Mouse (Mus musculus): ENCODE data around the gene Ift57. TPM values are rescaled to one million over a fixed set of nuclear protein-coding genes. Genes with fewer than 3 reads are reported as not detected.

Ift57 gene
- polyA plus RNA-seq, 1 experiment from 2014 or later, result 31.2 TPM

DNA sequence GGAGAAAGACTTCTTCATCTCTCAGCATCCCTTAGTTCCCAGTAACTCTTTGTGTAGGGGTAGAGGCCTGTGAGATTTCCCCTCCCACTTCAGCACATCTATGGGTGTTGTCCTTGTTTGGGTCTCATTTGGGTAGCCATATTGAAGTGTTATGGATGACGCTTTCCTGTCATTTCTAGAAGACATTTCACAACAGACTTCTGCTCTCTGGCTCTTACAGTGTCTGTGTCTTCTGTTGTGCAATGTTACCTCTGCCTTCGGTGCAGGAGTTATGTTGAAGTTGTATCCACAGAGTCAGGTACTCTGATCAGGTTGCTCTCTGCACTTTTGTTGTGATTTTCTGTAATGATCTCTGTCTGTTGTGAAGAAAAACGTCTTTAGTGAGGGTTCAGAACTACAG, 14.3 kb downstream of the Ift57 start:
- no peak overlapping the region for H3K9ac ChIP-seq
- 88% methylated on average over 3 of the region's 3 CpGs for WGBS
- no peak overlapping the region for H3K27ac ChIP-seq
- ATAC-seq (replicated peaks; ENCODE audit: low FRiP score), result no peak
- no peaks in the 10 kb centered on the region for H3K9me3 ChIP-seq (replicated peaks)
- no peak overlapping the region for H3K4me2 ChIP-seq
- peaks cover 11% of the 10 kb centered on the region for H3K36me3 ChIP-seq
- H3K4me1 ChIP-seq, result no peaks in the 10 kb centered on the region
- H3K4me3 ChIP-seq (replicated peaks), result no peak overlapping the region
- H3K27me3 ChIP-seq, result no peaks in the 10 kb centered on the region

GRCm38 (mm10) chr16:49720671-49721070, 21.6 kb downstream of the Ift57 start:
- WGBS, result 88% methylated on average over 2 of the region's 2 CpGs
- no peaks in the 10 kb centered on the region for H3K4me1 ChIP-seq
- ATAC-seq (replicated peaks; ENCODE audit: low FRiP score), result no peak
- H3K27me3 ChIP-seq, result no peaks in the 10 kb centered on the region
- H3K27ac ChIP-seq, result no peak overlapping the region
- no peaks in the 10 kb centered on the region for H3K9me3 ChIP-seq (replicated peaks)
- H3K9ac ChIP-seq, result no peak overlapping the region
- H3K4me3 ChIP-seq (replicated peaks), result no peak overlapping the region
- H3K36me3 ChIP-seq, result no peaks in the 10 kb centered on the region
- H3K4me2 ChIP-seq, result no peak overlapping the region

- Histone ChIP-seq H3K27me3 (no peaks in the 10 kb centered on the region), H3K27ac (no peak overlapping the region), H3K9me3 (replicated peaks) (no peaks in the 10 kb centered on the region), H3K4me1 (no peaks in the 10 kb centered on the region), H3K4me2 (no peak overlapping the region), H3K4me3 (replicated peaks) (no peak overlapping the region), H3K9ac (no peak overlapping the region), H3K36me3 (no peaks in the 10 kb centered on the region)
- 58% methylated on average over 5 of the region's 5 CpGs for WGBS
- no peak for ATAC-seq (replicated peaks; ENCODE audit: low FRiP score)
Observed at GRCm38 (mm10) chr16:49721678-49722077, 22.6 kb downstream of the Ift57 start.

GRCm38 (mm10) chr16:49723222-49723621, 24.2 kb downstream of the Ift57 start:
- no peaks in the 10 kb centered on the region for H3K4me1 ChIP-seq
- H3K9me3 ChIP-seq (replicated peaks), result no peaks in the 10 kb centered on the region
- no peak overlapping the region for H3K27ac ChIP-seq
- no peak overlapping the region for H3K9ac ChIP-seq
- H3K4me2 ChIP-seq, result no peak overlapping the region
- no peak overlapping the region for H3K4me3 ChIP-seq (replicated peaks)
- no peaks in the 10 kb centered on the region for H3K36me3 ChIP-seq
- WGBS, result 73% methylated on average over 4 of the region's 4 CpGs
- no peak for ATAC-seq (replicated peaks; ENCODE audit: low FRiP score)
- no peaks in the 10 kb centered on the region for H3K27me3 ChIP-seq

DNA sequence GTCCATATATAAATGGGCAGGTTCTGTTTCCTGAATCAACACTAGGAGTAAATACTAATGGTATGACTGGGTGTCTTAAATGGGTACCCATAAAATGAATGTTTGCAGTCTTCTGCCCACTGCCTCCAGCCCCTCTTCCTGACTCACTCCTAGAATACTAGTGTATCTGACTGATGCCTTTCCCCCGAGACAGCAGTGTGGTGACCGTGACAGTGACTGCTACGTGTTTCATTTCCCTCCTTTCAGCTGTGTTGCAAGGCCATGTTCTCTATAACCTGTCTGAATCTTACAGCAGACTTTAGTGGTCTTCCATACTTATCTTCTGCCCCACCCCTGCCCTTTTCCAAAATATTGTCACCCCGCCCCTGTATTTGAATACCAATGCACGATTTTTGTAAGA, 25.2 kb downstream of the Ift57 start:
- H3K4me1 ChIP-seq, result no peaks in the 10 kb centered on the region
- 73% methylated on average over 5 of the region's 5 CpGs for WGBS

DNA sequence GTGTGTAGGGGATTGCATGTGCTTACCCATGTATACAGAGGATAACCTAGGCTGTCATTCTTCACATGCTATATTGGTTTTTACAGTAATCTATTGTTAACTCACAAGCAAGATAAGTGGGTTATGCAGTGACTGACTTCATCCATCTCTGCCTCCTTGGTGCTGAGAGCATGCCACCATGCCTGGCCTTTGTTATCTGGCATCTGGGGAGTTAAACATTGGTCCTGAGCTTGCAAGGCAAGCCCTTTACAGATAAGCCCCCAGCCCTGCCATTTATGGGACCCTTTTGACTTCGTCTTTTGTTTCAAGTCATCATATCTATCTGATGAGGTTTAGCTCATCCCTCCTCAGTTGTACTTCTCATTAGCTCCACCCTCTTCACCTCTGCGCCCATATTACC, 25.9 kb downstream of the Ift57 start:
- no peak overlapping the region for H3K9ac ChIP-seq
- no peaks in the 10 kb centered on the region for H3K27me3 ChIP-seq
- no peaks in the 10 kb centered on the region for H3K4me1 ChIP-seq
- 86% methylated on average over 2 of the region's 2 CpGs for WGBS
- ATAC-seq (replicated peaks; ENCODE audit: low FRiP score), result no peak
- no peak overlapping the region for H3K4me2 ChIP-seq
- H3K36me3 ChIP-seq, result no peaks in the 10 kb centered on the region
- H3K27ac ChIP-seq, result no peak overlapping the region
- H3K4me3 ChIP-seq (replicated peaks), result no peak overlapping the region
- no peaks in the 10 kb centered on the region for H3K9me3 ChIP-seq (replicated peaks)

More for the DNA sequence above, 25.2 kb downstream of the Ift57 start:
- no peaks in the 10 kb centered on the region for H3K27me3 ChIP-seq
- H3K4me3 ChIP-seq (replicated peaks), result no peak overlapping the region
- no peak overlapping the region for H3K9ac ChIP-seq
- H3K27ac ChIP-seq, result no peak overlapping the region
- no peak for ATAC-seq (replicated peaks; ENCODE audit: low FRiP score)
- H3K4me2 ChIP-seq, result no peak overlapping the region
- H3K36me3 ChIP-seq, result no peaks in the 10 kb centered on the region
- no peaks in the 10 kb centered on the region for H3K9me3 ChIP-seq (replicated peaks)

DNA sequence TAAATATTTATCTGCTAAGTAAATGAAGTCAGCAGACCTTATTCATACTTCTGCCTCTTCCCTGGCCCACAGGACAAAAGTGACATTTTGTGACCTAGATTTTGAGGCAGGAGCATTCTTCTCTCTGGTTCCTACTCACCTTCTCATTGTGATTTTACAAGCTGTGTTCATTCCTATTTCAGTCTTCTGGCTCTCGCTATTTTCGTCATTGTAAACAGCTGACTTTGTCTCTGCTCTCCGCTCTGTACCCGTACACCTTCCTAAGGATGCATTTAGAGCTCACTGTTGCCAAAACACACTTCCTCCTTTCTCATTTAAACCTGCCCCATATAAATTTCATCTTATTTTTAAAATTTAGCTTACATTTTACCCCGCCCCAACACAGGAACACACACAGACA, 26.4 kb downstream of the Ift57 start:
- H3K9me3 ChIP-seq (replicated peaks), result no peaks in the 10 kb centered on the region
- no peaks in the 10 kb centered on the region for H3K4me1 ChIP-seq
- no peak overlapping the region for H3K4me3 ChIP-seq (replicated peaks)
- H3K9ac ChIP-seq, result no peak overlapping the region
- no peak overlapping the region for H3K27ac ChIP-seq
- H3K36me3 ChIP-seq, result no peaks in the 10 kb centered on the region
- H3K27me3 ChIP-seq, result no peaks in the 10 kb centered on the region
- whole genome bisulfite sequencing, result 90% methylated on average over 5 of the region's 5 CpGs
- H3K4me2 ChIP-seq, result no peak overlapping the region
- ATAC-seq (replicated peaks; ENCODE audit: low FRiP score), result no peak

DNA sequence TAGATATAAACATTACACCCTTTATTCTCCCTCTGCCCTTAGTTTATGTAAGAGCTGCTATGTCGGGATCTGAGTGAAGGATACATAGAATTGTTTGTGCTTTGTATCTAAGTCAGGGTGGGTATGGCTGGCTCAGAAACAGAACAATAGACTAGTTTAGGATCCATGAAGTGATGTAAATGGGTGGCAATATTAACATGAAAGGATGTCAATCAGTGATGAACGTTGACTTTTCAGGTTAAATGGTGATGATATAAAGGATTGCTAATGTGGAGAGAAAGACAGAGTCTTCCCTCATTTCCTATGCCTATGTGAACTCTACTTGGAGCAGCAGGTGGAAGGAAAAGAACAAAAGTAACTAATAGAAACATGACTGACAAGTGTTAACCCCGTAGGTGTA, 27.2 kb downstream of the Ift57 start:
- no peaks in the 10 kb centered on the region for H3K27me3 ChIP-seq

GRCm38 (mm10) chr16:49726761-49727160, 27.7 kb downstream of the Ift57 start:
- Histone ChIP-seq H3K9me3 (replicated peaks) (no peaks in the 10 kb centered on the region), H3K27ac (no peak overlapping the region), H3K36me3 (no peaks in the 10 kb centered on the region), H3K4me2 (no peak overlapping the region), H3K27me3 (no peaks in the 10 kb centered on the region), H3K4me3 (replicated peaks) (no peak overlapping the region), H3K9ac (no peak overlapping the region), H3K4me1 (no peaks in the 10 kb centered on the region)
- 89% methylated on average over 2 of the region's 2 CpGs for WGBS
- no peak for ATAC-seq (replicated peaks; ENCODE audit: low FRiP score)

More for the DNA sequence above, 27.2 kb downstream of the Ift57 start:
- Histone ChIP-seq H3K36me3 (no peaks in the 10 kb centered on the region), H3K9ac (no peak overlapping the region), H3K4me1 (no peaks in the 10 kb centered on the region), H3K4me3 (replicated peaks) (no peak overlapping the region), H3K4me2 (no peak overlapping the region), H3K9me3 (replicated peaks) (no peaks in the 10 kb centered on the region), H3K27ac (no peak overlapping the region)
- no peak for ATAC-seq (replicated peaks; ENCODE audit: low FRiP score)
- WGBS, result 87% methylated on average over 3 of the region's 3 CpGs

- Histone ChIP-seq H3K27ac (no peak overlapping the region), H3K27me3 (no peaks in the 10 kb centered on the region), H3K4me1 (no peaks in the 10 kb centered on the region), H3K4me2 (no peak overlapping the region), H3K9me3 (replicated peaks) (no peaks in the 10 kb centered on the region), H3K36me3 (no peaks in the 10 kb centered on the region), H3K4me3 (replicated peaks) (no peak overlapping the region), H3K9ac (no peak overlapping the region)
- no peak for ATAC-seq (replicated peaks; ENCODE audit: low FRiP score)
- 92% methylated on average over 9 of the region's 9 CpGs for WGBS
Observed at GRCm38 (mm10) chr16:49736536-49736935, 37.5 kb downstream of the Ift57 start.

- Histone ChIP-seq H3K4me1 (no peaks in the 10 kb centered on the region), H3K4me3 (replicated peaks) (no peak overlapping the region), H3K9me3 (replicated peaks) (no peaks in the 10 kb centered on the region), H3K9ac (no peak overlapping the region), H3K4me2 (no peak overlapping the region), H3K27ac (no peak overlapping the region), H3K27me3 (no peaks in the 10 kb centered on the region), H3K36me3 (no peaks in the 10 kb centered on the region)
- 91% methylated on average over 2 of the region's 2 CpGs for WGBS
- ATAC-seq (replicated peaks; ENCODE audit: low FRiP score), result no peak
Observed at GRCm38 (mm10) chr16:49747360-49747759, 48.3 kb downstream of the Ift57 start.

- Histone ChIP-seq H3K27me3 (no peaks in the 10 kb centered on the region), H3K9me3 (replicated peaks) (no peaks in the 10 kb centered on the region), H3K9ac (no peak overlapping the region), H3K4me2 (no peak overlapping the region), H3K4me1 (no peaks in the 10 kb centered on the region), H3K36me3 (no peaks in the 10 kb centered on the region), H3K27ac (no peak overlapping the region), H3K4me3 (replicated peaks) (no peak overlapping the region)
- no peak for ATAC-seq (replicated peaks; ENCODE audit: low FRiP score)
- WGBS, result 80% methylated on average over 1 of the region's 1 CpGs
Observed at GRCm38 (mm10) chr16:49752906-49753305, 53.9 kb downstream of the Ift57 start.

DNA sequence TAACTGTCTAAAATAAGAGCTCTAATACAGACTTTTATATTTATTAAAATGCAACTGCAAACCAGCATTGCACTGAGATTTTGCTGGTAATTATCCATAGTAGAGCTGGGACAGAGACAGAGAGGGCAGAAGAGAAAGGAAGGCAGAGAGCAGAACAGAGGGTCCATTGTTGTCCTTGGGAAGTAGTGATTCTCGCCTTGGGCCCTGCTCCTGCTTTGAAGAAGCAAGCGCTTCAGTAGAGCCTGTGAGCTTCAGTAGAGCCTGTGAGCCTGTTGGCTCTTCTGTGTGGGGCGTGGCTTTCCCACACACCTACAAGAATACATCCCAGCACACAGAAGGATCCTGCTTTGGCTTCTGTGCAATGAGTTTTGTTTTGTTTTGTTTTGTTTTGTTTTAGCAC, 54.3 kb downstream of the Ift57 start:
- no peak overlapping the region for H3K4me2 ChIP-seq
- no peaks in the 10 kb centered on the region for H3K36me3 ChIP-seq
- H3K9ac ChIP-seq, result no peak overlapping the region
- H3K27me3 ChIP-seq, result no peaks in the 10 kb centered on the region
- H3K4me3 ChIP-seq (replicated peaks), result no peak overlapping the region
- no peak for ATAC-seq (replicated peaks; ENCODE audit: low FRiP score)
- 44% methylated on average over 3 of the region's 3 CpGs for whole genome bisulfite sequencing
- no peaks in the 10 kb centered on the region for H3K9me3 ChIP-seq (replicated peaks)
- H3K27ac ChIP-seq, result no peak overlapping the region
- H3K4me1 ChIP-seq, result no peaks in the 10 kb centered on the region
